Mouse (Mus musculus) spleen, embryonic (tissue): ENCODE results near the gene Ndufaf3.

Experiments
- CTCF ChIA-PET: fragments of 350-600 bp; sonication (Branson Sonifier 250); formaldehyde crosslinking; loops from one replicate; lab custom pipeline; 2022; lab: Charles Lee

Gene Ndufaf3

GRCm38 (mm10) chr9:108573774-108574690 lies 6.8 kb upstream of the Ndufaf3 start:
- CTCF ChIA-PET = no interaction called here

- CTCF ChIA-PET = interaction anchor here (0.6 kb wide), 1 partner anchor 83 kb away, joined by 3 read pairs; no protein-coding TSS in a partner anchor
These were observed 5.1 kb upstream of the Ndufaf3 start for GRCm38 (mm10) chr9:108572321-108572720.

- CTCF ChIA-PET = interaction anchor here (0.6 kb wide), 1 partner anchor 82 kb away, joined by 3 read pairs; no protein-coding TSS in a partner anchor
These were observed 4.3 kb upstream of the Ndufaf3 start for GRCm38 (mm10) chr9:108571401-108571973.

GRCm38 (mm10) chr9:108570207-108570896 lies 3.1 kb upstream of the Ndufaf3 start:
- CTCF ChIA-PET = interaction anchor here (0.5 kb wide), 1 partner anchor 225 kb away, joined by 3 read pairs; no protein-coding TSS in a partner anchor

- CTCF ChIA-PET = interaction anchor here (0.5 to 0.6 kb wide), 2 partner anchors 44 to 224 kb away, joined by 3 read pairs; no protein-coding TSS in a partner anchor
These were observed 2.4 kb upstream of the Ndufaf3 start, which contains the start of gene Dalrd3 for GRCm38 (mm10) chr9:108569381-108570206. Dalrd3 (plus strand) TSS chr9:108569886.

- CTCF ChIA-PET = no interaction called here
These were observed 1.3 kb upstream of the Ndufaf3 start for GRCm38 (mm10) chr9:108568511-108568921.

- CTCF ChIA-PET = interaction anchor here (0.6 kb wide), 1 partner anchor 37 kb away, joined by 3 read pairs; no protein-coding TSS in a partner anchor
These were observed 741 bp upstream of the Ndufaf3 start for GRCm38 (mm10) chr9:108567931-108568419.

GRCm38 (mm10) chr9:108565881-108566814 lies 1.1 kb downstream of the Ndufaf3 start:
- CTCF ChIA-PET = interaction anchor here (0.5 to 0.9 kb wide), 3 partner anchors 373 to 1016 kb away, joined by 3 to 7 read pairs (median 3); no protein-coding TSS in a partner anchor

- CTCF ChIA-PET = no interaction called here
These were observed 3.1 kb downstream of the Ndufaf3 start for GRCm38 (mm10) chr9:108564131-108564530.

- CTCF ChIA-PET = no interaction called here
These were observed 3.6 kb downstream of the Ndufaf3 start for GRCm38 (mm10) chr9:108563671-108564070.

GRCm38 (mm10) chr9:108560227-108560841 lies 6.9 kb downstream of the Ndufaf3 start, which contains the start of gene Impdh2:
Impdh2 (plus strand) TSS chr9:108560286.
- CTCF ChIA-PET = interaction anchor here (0.7 kb wide), 2 partner anchors 24 to 51 kb away, joined by 6 to 9 read pairs; no protein-coding TSS in a partner anchor

- CTCF ChIA-PET = interaction anchor here (0.6 kb wide), 1 partner anchor 37 kb away, joined by 4 read pairs; no protein-coding TSS in a partner anchor
These were observed 8.1 kb downstream of the Ndufaf3 start for GRCm38 (mm10) chr9:108559169-108559568.

- CTCF ChIA-PET = no interaction called here
These were observed 20.4 kb downstream of the Ndufaf3 start for GRCm38 (mm10) chr9:108546875-108547274.

GRCm38 (mm10) chr9:108545986-108546385 lies 21.2 kb downstream of the Ndufaf3 start:
- CTCF ChIA-PET = no interaction called here

GRCm38 (mm10) chr9:108540846-108541245 lies 26.4 kb downstream of the Ndufaf3 start:
- CTCF ChIA-PET = interaction anchor here (0.7 kb wide), 1 partner anchor 344 kb away, joined by 3 read pairs; no protein-coding TSS in a partner anchor

GRCm38 (mm10) chr9:108531496-108531895 lies 35.7 kb downstream of the Ndufaf3 start:
- CTCF ChIA-PET = no interaction called here

- CTCF ChIA-PET = interaction anchor here (0.8 kb wide), 1 partner anchor 37 kb away, joined by 3 read pairs; the partner anchor contains the start of gene Ndufaf3
These were observed 36.3 kb downstream of the Ndufaf3 start for GRCm38 (mm10) chr9:108530954-108531353.

GRCm38 (mm10) chr9:108525400-108525799 lies 41.8 kb downstream of the Ndufaf3 start:
- CTCF ChIA-PET = interaction anchor here (0.7 kb wide), 1 partner anchor 44 kb away, joined by 3 read pairs; the partner anchor contains the start of gene Dalrd3
